Mouse (Mus musculus): Measurements from ENCODE around the gene 4930486L24Rik. TPM values are rescaled to one million over a fixed set of nuclear protein-coding genes. Genes with fewer than 3 reads are reported as not detected.

4930486L24Rik gene
- polyA plus RNA-seq (2015; fragmentation: Nextera tagmentation; extraction: Ambion mirVana), result not detected in 2 replicates

DNA sequence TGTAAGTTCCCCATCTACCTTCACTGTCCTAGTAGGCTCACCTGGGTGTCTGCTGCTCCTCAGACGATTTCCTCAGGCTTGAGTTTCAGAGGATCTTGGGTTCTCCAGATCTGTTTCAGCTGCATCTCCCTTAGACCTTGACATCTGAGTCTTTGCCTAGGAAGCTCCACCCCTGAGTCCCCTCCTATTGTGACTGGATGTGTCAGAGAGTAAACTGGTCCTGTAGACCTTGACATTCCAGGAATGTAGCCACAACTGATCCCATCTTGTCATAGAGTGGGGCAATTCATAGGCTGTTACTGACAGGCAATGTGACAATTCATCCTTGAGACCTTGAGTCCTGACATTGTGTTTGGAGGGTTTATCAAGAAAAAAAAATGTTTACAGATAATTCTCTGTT, at the start of gene 4930486L24Rik:
TSS of gene 4930486L24Rik (minus strand) at position 195 of the 400 bp plus-strand sequence.

DNA sequence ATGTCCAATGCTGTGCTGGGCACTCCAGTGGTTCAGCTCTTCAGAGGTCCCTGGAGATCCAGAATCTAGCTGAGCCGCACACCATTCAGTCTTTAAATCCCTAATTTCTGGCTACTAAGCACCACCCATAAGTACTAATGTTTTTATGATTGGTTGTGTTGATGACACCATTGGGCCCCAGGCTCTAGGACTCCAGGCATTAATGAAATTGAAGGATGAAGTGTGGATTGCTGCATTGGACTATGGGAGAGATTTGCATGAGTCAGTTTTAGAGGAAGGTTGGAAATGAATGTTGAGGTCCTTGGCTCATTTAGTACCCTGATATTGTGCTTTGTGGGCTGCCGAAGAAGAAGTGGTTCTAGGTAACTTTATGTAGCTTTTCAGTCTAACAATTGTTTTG, 40.5 kb upstream of the 4930486L24Rik start, which contains the start of gene Tpbpb:
TSS of gene Tpbpb (minus strand) at position 101 of the 400 bp plus-strand sequence.

DNA sequence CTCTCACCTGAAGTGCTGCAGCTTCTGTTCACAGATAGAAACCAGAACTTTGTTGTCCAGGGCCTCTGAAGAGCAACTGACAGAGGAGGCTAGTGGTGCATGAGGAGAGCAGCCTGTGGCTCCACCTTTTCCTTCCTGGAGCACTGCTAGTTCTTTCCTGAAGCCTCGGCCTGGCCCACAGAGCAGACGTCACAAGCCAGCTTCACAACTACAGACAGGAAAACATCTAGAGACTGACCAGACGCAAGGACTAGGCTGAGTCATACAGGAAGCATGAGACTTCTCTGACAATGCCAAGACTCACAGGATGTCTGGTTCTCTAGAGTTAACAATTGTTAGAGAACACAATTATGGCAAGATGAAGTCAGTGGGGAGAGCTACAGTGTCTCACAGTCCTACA, 33.1 kb upstream of the 4930486L24Rik start, which contains the start of gene Ctla2b:
TSS of gene Ctla2b (minus strand) at position 120 of the 400 bp plus-strand sequence.

DNA sequence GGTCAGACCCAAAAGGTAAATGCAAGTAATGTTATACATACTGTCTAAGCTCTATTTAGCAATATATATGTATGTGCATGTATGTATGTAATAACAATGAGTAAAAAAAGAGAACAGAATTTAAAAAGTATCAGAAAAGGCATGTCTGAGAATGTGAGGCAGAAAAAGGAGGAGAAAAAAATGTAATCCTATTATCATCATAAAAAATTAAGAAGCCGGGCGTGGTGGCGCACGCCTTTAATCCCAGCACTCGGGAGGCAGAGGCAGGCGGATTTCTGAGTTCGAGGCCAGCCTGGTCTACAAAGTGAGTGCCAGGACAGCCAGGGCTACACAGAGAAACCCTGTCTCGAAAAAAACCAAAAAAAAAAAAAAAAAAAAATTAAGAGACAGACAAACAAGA, 32.5 kb upstream of the 4930486L24Rik start, which contains the start of gene Gm49392:
TSS of gene Gm49392 (minus strand) at position 101 of the 400 bp plus-strand sequence.

DNA sequence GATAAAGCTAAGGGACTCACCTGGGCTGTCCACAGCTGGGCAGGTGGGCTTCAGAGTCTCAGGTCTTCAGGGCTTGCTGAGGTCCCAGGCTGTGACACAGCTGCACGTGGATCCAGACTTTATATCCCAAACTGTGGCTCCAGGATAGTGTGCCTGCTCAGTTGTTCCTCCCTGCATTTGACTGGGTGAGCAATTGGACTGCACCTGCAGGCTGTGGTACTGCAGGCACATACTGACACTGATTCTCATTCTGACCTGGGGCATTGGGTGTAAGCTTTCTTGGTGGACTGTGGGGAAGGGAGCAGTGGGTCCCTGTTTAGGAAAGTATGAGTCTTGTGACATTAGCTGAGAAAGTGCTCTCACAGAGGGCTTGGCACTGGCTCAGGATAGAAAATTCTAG, 61.5 kb downstream of the 4930486L24Rik start, which contains the start of gene Ctsll3:
TSS of gene Ctsll3 (minus strand) at position 101 of the 400 bp plus-strand sequence.

Other genes with a start within 250 kb of the 4930486L24Rik start
- gene BC051665, start 78.1 kb downstream of the 4930486L24Rik start, polyA plus RNA-seq (2015; fragmentation: Nextera tagmentation; extraction: Ambion mirVana), result not detected in 2 replicates
- not detected in 2 replicates for gene Ctsll3, start 61.6 kb downstream of the 4930486L24Rik start, polyA plus RNA-seq (2015; fragmentation: Nextera tagmentation; extraction: Ambion mirVana)
- gene Gm49392, start 32.4 kb upstream of the 4930486L24Rik start, polyA plus RNA-seq (2015; fragmentation: Nextera tagmentation; extraction: Ambion mirVana), result 0.28 and 0.37 TPM in 2 replicates
- gene Ctla2b, start 33.0 kb upstream of the 4930486L24Rik start, polyA plus RNA-seq (2015; fragmentation: Nextera tagmentation; extraction: Ambion mirVana), result 2.3 and 3.4 TPM in 2 replicates
- not detected in 2 replicates for gene Tpbpb, start 40.4 kb upstream of the 4930486L24Rik start, polyA plus RNA-seq (2015; fragmentation: Nextera tagmentation; extraction: Ambion mirVana)
- gene Gm49393, start 71.1 kb upstream of the 4930486L24Rik start, polyA plus RNA-seq (2015; fragmentation: Nextera tagmentation; extraction: Ambion mirVana), result not detected in 2 replicates
- 1.1 and 2.2 TPM in 2 replicates for gene Gm49391, start 72.1 kb upstream of the 4930486L24Rik start, polyA plus RNA-seq (2015; fragmentation: Nextera tagmentation; extraction: Ambion mirVana)
- gene Ctla2a, start 72.2 kb upstream of the 4930486L24Rik start, polyA plus RNA-seq (2015; fragmentation: Nextera tagmentation; extraction: Ambion mirVana), result 34.1 and 37.4 TPM in 2 replicates
- not detected in 2 replicates for gene Tpbpa, start 77.5 kb upstream of the 4930486L24Rik start, polyA plus RNA-seq (2015; fragmentation: Nextera tagmentation; extraction: Ambion mirVana)
- gene Ctsj, start 141.5 kb upstream of the 4930486L24Rik start, polyA plus RNA-seq (2015; fragmentation: Nextera tagmentation; extraction: Ambion mirVana), result not detected in 2 replicates
- gene Ctsq, start 176.2 kb upstream of the 4930486L24Rik start, polyA plus RNA-seq (2015; fragmentation: Nextera tagmentation; extraction: Ambion mirVana), result not detected in 2 replicates